Mouse (Mus musculus): ENCODE measurements around the gene Sox10.
A peak's percentile ranks its signal among the peaks of the same experiment; 100 is the strongest.

Sox10 gene

GRCm38 (mm10) chr15:79122546-79122945, 42.5 kb downstream of the Sox10 start:
- DNase-seq: no peak

GRCm38 (mm10) chr15:79122119-79122518, 42.9 kb downstream of the Sox10 start:
- DNase-seq: no peak

- no peak for DNase-seq
Observed at GRCm38 (mm10) chr15:79119491-79119890, 45.5 kb downstream of the Sox10 start.

GRCm38 (mm10) chr15:79115276-79115675, 49.8 kb downstream of the Sox10 start:
- DNase-seq: no peak

GRCm38 (mm10) chr15:79111774-79112173, 53.3 kb downstream of the Sox10 start:
- no peak for DNase-seq

- DNase-seq: no peak
Observed at GRCm38 (mm10) chr15:79110528-79110927, 54.5 kb downstream of the Sox10 start.

GRCm38 (mm10) chr15:79110031-79110430, 55.0 kb downstream of the Sox10 start:
- DNase-seq: no peak

GRCm38 (mm10) chr15:79109321-79109934, 55.6 kb downstream of the Sox10 start:
- DNase-seq: peak in 1 of 2 experiments; percentile 64

- peak; percentile 85 to 86 for DNase-seq
Observed at GRCm38 (mm10) chr15:79108421-79109320, 56.4 kb downstream of the Sox10 start, which contains the start of gene Micall1. Micall1 (plus strand) TSS chr15:79108898.

- no peak for DNase-seq
Observed at GRCm38 (mm10) chr15:79107966-79108365, 57.1 kb downstream of the Sox10 start.

- DNase-seq: no peak
Observed at GRCm38 (mm10) chr15:79105804-79106203, 59.2 kb downstream of the Sox10 start.
